Mouse (Mus musculus): ENCODE results near the gene Adgrl3. TPM values are rescaled to one million over a fixed set of nuclear protein-coding genes. Genes with fewer than 3 reads are reported as not detected.

Gene Adgrl3
- polyA plus RNA-seq, 1 experiment from 2014 or later: 5.5 TPM

DNA sequence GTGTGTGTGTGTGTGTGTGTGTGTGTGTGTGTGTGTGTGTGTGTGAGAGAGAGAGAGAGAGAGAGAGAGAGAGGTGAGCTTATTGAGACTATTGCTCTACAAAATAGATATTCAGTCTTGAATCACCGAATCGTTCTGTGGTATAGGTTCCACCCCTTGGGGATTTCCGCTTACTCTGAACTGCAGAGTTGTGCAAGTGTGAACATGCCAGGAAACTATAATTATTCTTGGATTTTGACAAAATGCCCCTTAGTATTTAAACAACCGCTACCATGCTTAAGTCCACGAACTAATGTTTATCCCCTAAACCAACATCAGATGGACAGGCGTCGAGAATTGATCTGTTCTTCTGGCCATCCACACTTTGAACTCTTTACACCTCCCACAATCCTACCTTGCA, 57.1 kb downstream of the Adgrl3 start:
- H3K36me3 ChIP-seq (ENCODE audit: control insufficient read depth, insufficient read depth, low read length): no peaks in the 10 kb centered on the region
- H3K4me2 ChIP-seq (replicated peaks; ENCODE audit: low read depth): no peak overlapping the region
- H3K27ac ChIP-seq (replicated peaks): no peak overlapping the region
- no peak for TF ChIP-seq CTCF (IDR thresholded peaks at IDR 0.05; ENCODE audit: low read depth)
- no peak for TF ChIP-seq EP300 (optimal IDR thresholded peaks at IDR 0.05)
- no peak overlapping the region for H3K9ac ChIP-seq (ENCODE audit: low read length)
- ATAC-seq (ENCODE audit: low FRiP score, low TSS enrichment) (no peak), DNase-seq (ENCODE audit: low spot score) (no peak)
- H3K27me3 ChIP-seq (ENCODE audit: control insufficient read depth, insufficient read depth, low read length): no peaks in the 10 kb centered on the region
- no peak overlapping the region for H3K4me3 ChIP-seq (ENCODE audit: low read depth, low read length)
- no peaks in the 10 kb centered on the region for H3K9me3 ChIP-seq (ENCODE audit: control insufficient read depth, low read length)
- 76% methylated on average over 7 of the region's 7 CpGs for WGBS
- H3K4me1 ChIP-seq (replicated peaks; ENCODE audit: control insufficient read depth, insufficient read depth): no peaks in the 10 kb centered on the region

DNA sequence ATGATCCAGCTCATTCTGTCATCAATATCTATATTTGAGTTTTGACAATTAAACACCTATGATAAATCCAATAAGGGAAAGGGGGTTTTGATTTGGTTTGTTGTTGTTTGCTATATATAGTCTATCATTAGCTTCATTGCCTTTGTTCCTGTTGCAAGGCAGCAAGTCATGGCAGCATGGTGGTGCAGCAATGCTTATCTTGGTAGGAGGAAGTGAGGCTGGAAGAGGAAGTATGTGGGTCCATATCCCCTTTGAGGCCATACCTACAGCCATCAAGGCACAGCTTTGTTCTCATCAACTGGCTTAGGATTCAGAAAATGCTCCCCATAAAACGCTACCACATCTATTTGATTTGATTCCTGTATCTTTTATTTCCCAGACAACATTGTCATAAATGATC, 58.1 kb downstream of the Adgrl3 start:
- DNase-seq (ENCODE audit: low spot score) (no peak), ATAC-seq (ENCODE audit: low FRiP score, low TSS enrichment) (no peak)
- no peaks in the 10 kb centered on the region for H3K4me1 ChIP-seq (replicated peaks; ENCODE audit: control insufficient read depth, insufficient read depth)
- no peak overlapping the region for H3K27ac ChIP-seq (replicated peaks)
- TF ChIP-seq CTCF (IDR thresholded peaks at IDR 0.05; ENCODE audit: low read depth): no peak
- TF ChIP-seq EP300 (optimal IDR thresholded peaks at IDR 0.05): no peak
- no peaks in the 10 kb centered on the region for H3K36me3 ChIP-seq (ENCODE audit: control insufficient read depth, insufficient read depth, low read length)
- H3K9ac ChIP-seq (ENCODE audit: low read length): no peak overlapping the region
- 85% methylated on average over 1 of the region's 1 CpGs for WGBS
- H3K4me2 ChIP-seq (replicated peaks; ENCODE audit: low read depth): no peak overlapping the region
- no peaks in the 10 kb centered on the region for H3K27me3 ChIP-seq (ENCODE audit: control insufficient read depth, insufficient read depth, low read length)
- no peaks in the 10 kb centered on the region for H3K9me3 ChIP-seq (ENCODE audit: control insufficient read depth, low read length)
- no peak overlapping the region for H3K4me3 ChIP-seq (ENCODE audit: low read depth, low read length)

DNA sequence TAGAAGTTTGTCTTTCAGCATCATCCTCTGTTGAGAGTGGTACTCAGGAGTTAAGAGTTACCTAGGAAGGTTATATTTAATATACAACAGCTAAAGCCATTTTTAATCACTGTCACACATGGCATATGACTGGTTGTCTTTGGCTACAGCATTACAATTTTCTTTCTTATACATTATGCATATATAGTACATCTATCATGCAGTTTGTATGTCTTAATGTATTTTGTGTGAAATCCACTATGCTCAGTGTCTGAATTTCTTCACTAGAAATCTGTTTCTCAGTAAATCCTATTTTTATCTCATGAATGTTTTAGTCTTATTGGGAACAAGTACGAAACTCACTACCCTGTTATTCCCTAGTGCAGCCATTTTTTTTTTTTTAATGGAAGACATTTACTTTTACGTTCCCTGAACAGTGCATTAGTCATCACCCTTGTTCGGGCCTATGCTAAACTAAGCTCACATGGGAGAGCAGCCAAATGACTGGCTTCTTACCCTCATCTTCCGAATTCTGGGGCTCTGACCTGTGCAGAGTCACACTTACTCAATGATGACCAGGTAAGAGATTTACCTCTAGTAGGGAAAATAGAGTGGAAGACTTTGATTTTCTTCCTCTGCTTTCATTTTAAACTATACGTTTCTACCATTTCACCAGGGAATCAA, 63.9 kb downstream of the Adgrl3 start:
- Histone ChIP-seq H3K4me2 (replicated peaks; ENCODE audit: low read depth) (no peak overlapping the region), H3K9me3 (ENCODE audit: control insufficient read depth, low read length) (no peaks in the 10 kb centered on the region), H3K27me3 (ENCODE audit: control insufficient read depth, insufficient read depth, low read length) (no peaks in the 10 kb centered on the region), H3K9ac (ENCODE audit: low read length) (no peak overlapping the region), H3K27ac (replicated peaks) (no peak overlapping the region), H3K4me3 (ENCODE audit: low read depth, low read length) (no peak overlapping the region), H3K36me3 (ENCODE audit: control insufficient read depth, insufficient read depth, low read length) (no peaks in the 10 kb centered on the region), H3K4me1 (replicated peaks; ENCODE audit: control insufficient read depth, insufficient read depth) (no peaks in the 10 kb centered on the region)
- ATAC-seq (ENCODE audit: low FRiP score, low TSS enrichment): no peak
- TF ChIP-seq CTCF (IDR thresholded peaks at IDR 0.05; ENCODE audit: low read depth): no peak
- TF ChIP-seq EP300 (optimal IDR thresholded peaks at IDR 0.05): no peak
- 55% methylated on average over 5 of the region's 5 CpGs for WGBS
- DNase-seq (ENCODE audit: low spot score): no peak

DNA sequence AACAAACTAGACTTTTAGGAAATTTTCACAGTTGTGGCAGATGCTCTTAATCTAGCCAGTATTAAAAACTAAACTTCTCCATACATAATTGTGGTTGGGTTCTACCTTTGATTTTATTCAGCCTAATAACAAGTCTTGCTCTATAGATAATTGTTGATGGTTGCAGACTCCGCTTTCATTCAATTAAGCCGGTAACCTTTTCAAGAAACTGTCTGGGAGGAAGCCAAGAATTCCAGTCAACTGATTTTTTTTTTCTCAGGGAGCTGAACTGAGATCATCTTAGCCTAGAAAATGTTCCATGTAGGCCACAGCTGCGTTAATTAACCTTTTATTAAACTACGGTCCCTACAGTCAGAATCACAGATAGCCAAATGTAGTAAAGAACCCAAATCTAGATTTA, 65.2 kb downstream of the Adgrl3 start:
- no peak for TF ChIP-seq CTCF (IDR thresholded peaks at IDR 0.05; ENCODE audit: low read depth)
- no peak for TF ChIP-seq EP300 (optimal IDR thresholded peaks at IDR 0.05)
- H3K27me3 ChIP-seq (ENCODE audit: control insufficient read depth, insufficient read depth, low read length): no peaks in the 10 kb centered on the region
- H3K4me3 ChIP-seq (ENCODE audit: low read depth, low read length): no peak overlapping the region
- 58% methylated on average over 4 of the region's 4 CpGs for WGBS
- H3K36me3 ChIP-seq (ENCODE audit: control insufficient read depth, insufficient read depth, low read length): no peaks in the 10 kb centered on the region
- ATAC-seq (ENCODE audit: low FRiP score, low TSS enrichment) (no peak), DNase-seq (ENCODE audit: low spot score) (no peak)
- no peak overlapping the region for H3K4me2 ChIP-seq (replicated peaks; ENCODE audit: low read depth)
- H3K9me3 ChIP-seq (ENCODE audit: control insufficient read depth, low read length): no peaks in the 10 kb centered on the region
- H3K27ac ChIP-seq (replicated peaks): no peak overlapping the region
- no peaks in the 10 kb centered on the region for H3K4me1 ChIP-seq (replicated peaks; ENCODE audit: control insufficient read depth, insufficient read depth)
- H3K9ac ChIP-seq (ENCODE audit: low read length): no peak overlapping the region

DNA sequence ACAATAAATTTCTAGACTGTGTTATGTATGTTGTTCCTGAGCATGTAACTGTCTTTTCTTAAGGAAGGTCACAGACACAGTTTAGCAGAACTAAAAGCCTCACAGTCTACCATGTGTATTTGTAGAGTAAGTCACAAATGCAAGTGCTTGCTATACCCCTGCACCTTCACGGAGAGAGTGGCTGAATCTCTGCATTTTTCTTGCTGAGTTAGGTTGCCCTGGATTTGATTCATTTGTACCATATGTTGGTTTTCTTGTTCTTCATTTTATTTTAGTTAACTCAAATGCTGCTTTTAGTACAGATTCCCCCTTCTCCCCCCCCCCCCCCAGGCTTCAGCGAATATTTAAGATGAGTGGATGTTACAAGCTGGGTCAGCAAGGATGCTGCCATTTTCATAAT, 68.7 kb downstream of the Adgrl3 start:
- Histone ChIP-seq H3K27ac (replicated peaks) (no peak overlapping the region), H3K36me3 (ENCODE audit: control insufficient read depth, insufficient read depth, low read length) (no peaks in the 10 kb centered on the region), H3K4me3 (ENCODE audit: low read depth, low read length) (no peak overlapping the region), H3K27me3 (ENCODE audit: control insufficient read depth, insufficient read depth, low read length) (no peaks in the 10 kb centered on the region), H3K9me3 (ENCODE audit: control insufficient read depth, low read length) (no peaks in the 10 kb centered on the region), H3K4me2 (replicated peaks; ENCODE audit: low read depth) (no peak overlapping the region), H3K4me1 (replicated peaks; ENCODE audit: control insufficient read depth, insufficient read depth) (no peaks in the 10 kb centered on the region), H3K9ac (ENCODE audit: low read length) (no peak overlapping the region)
- no peak for ATAC-seq (ENCODE audit: low FRiP score, low TSS enrichment)
- no peak for DNase-seq (ENCODE audit: low spot score)
- TF ChIP-seq CTCF (IDR thresholded peaks at IDR 0.05; ENCODE audit: low read depth): no peak
- no peak for TF ChIP-seq EP300 (optimal IDR thresholded peaks at IDR 0.05)
- WGBS: 100% methylated on average over 2 of the region's 2 CpGs

GRCm38 (mm10) chr5:81094618-81095017, 74.7 kb downstream of the Adgrl3 start:
- no peaks in the 10 kb centered on the region for H3K4me1 ChIP-seq (replicated peaks; ENCODE audit: control insufficient read depth, insufficient read depth)
- no peak overlapping the region for H3K9ac ChIP-seq (ENCODE audit: low read length)
- DNase-seq (ENCODE audit: low spot score) (no peak), ATAC-seq (ENCODE audit: low FRiP score, low TSS enrichment) (no peak)
- WGBS: 62% methylated on average over 3 of the region's 3 CpGs
- TF ChIP-seq EP300 (optimal IDR thresholded peaks at IDR 0.05) (no peak), CTCF (IDR thresholded peaks at IDR 0.05; ENCODE audit: low read depth) (no peak)
- H3K9me3 ChIP-seq (ENCODE audit: control insufficient read depth, low read length): no peaks in the 10 kb centered on the region
- no peak overlapping the region for H3K4me2 ChIP-seq (replicated peaks; ENCODE audit: low read depth)
- no peaks in the 10 kb centered on the region for H3K36me3 ChIP-seq (ENCODE audit: control insufficient read depth, insufficient read depth, low read length)
- H3K4me3 ChIP-seq (ENCODE audit: low read depth, low read length): no peak overlapping the region
- no peaks in the 10 kb centered on the region for H3K27me3 ChIP-seq (ENCODE audit: control insufficient read depth, insufficient read depth, low read length)
- H3K27ac ChIP-seq (replicated peaks): no peak overlapping the region

Measured in stomach, postnatal 0 days (tissue).